Mouse (Mus musculus) gastrocnemius, adult 2 months (tissue): ENCODE data around the gene Fam53a. TPM values are rescaled to one million over a fixed set of nuclear protein-coding genes. Genes with fewer than 3 reads are reported as not detected.

ENCODE experiments used
- DNase-seq: peaks from one replicate; pipeline ENCODE4 v3.0.0; 2022
- H3K27ac ChIP-seq: fragments of 200-600 bp; 2 replicates; pipeline ENCODE4 v1.8.1; 2022; ENCODE audit warnings: mild to moderate bottlenecking
- H3K4me3 ChIP-seq: fragments of 200-600 bp; 2 replicates; pipeline ENCODE4 v1.8.1; 2022; ENCODE audit warnings: mild to moderate bottlenecking, moderate library complexity
- CTCF ChIP-seq: fragments of 200-600 bp; IDR thresholded peaks from 2 replicates; pipeline ENCODE4 v1.8.1; 2022; ENCODE audit warnings: antibody characterized with exemption, mild to moderate bottlenecking, moderate library complexity
- intact Hi-C: fragments of 180-260 bp; cut with DNase I; formaldehyde crosslinking; loops from one replicate; pipeline ENCODE4 v1.15.1; 2025
- total RNA-seq, 2 experiments: library from RNA; stranded (reverse); gene quantifications; 2 replicates each; pipeline ENCODE4 v1.2.3; 2021

The Fam53a gene
- total RNA-seq, 2 experiments from 2014 or later: 59.4 to 68.6 TPM

- intact Hi-C loops: no loop called here
- Histone ChIP-seq H3K27ac (no peak overlapping the region), H3K4me3 (no peak overlapping the region)
- DNase-seq: peak; percentile 30
- TF ChIP-seq CTCF: no peak
Observed at GRCm38 (mm10) chr5:33654424-33654823, 25.0 kb upstream of the Fam53a start.

- TF ChIP-seq CTCF: no peak
- intact Hi-C loops: no loop called here
- peak overlapping the region; percentile 97 for H3K27ac ChIP-seq
- no peak for DNase-seq
- peak overlapping the region; percentile 94 for H3K4me3 ChIP-seq
Observed at GRCm38 (mm10) chr5:33652783-33653173, 23.3 kb upstream of the Fam53a start.

DNA sequence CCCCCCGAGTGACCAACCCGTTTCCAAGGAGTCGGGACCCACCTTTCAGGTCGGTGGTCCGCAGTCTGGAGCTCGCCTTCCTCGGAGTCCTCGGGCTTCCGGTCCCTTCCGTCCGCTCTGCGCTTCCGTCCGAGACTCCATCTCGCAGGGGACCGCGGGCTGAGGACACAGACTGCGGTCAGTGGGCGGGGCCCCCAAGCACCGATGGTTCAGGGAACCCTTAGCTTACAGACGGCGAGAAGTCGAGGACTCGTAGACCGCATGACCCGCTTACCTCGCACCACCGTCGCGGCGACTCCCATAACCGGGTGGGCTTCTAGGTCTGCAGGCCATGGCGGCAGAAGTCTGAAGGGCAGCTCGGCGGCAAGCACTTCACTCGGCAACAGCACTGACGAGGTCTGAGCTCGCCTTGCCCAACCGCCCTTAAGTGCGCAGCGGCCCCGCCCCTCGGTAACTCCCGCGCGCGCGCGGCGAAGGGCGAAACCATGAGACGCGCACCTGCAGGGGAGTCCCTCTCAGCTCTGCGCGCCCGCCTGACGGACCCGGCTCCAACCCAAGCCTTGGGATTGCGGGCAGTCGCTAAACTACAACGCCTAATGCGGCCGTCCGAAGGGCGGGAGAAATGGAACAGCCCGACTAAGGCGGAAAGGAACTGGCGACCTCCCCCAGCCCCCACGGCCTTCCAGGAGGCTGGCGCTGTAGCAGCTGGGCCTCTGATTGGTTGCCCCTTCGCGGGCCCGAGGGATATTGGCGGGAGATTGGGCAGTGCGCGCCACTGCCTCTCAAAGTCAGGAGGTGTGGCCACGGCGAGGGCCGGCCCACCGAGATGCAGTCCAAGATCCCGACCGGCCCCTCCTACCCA lies 22.7 kb upstream of the Fam53a start, which contains the start of gene Slbp:
Gene Slbp, minus strand, starts transcription at position 654 of the 862 bp plus-strand sequence.
- H3K4me3 ChIP-seq: peak within 1 kb of the TSS; percentile 94
- intact Hi-C loops: no loop called here
- H3K27ac ChIP-seq: peak within 1 kb of the TSS; percentile 97
- no peak for TF ChIP-seq CTCF
- DNase-seq: peak; percentile 98

DNA sequence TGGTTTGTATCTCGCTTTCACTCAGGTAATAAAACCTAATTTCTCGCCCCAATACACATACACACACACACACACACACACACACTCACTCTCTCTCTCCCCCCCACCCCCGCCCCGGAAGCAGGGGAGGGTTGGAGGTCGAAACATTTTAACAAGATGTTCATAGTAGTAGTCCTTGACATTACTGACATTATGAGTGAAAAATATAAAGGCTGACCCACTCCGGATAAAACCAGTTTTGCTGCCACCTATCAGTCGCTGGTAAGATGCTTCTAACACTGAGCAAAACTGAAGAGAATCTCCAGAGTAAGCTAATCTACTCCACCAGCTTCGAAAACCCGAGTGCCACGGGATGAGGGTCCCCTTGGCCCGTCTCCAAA lies 22.1 kb upstream of the Fam53a start:
- Histone ChIP-seq H3K27ac (peak overlapping the region; percentile 97), H3K4me3 (peak overlapping the region; percentile 94)
- DNase-seq: no peak
- intact Hi-C loops: no loop called here
- no peak; the same call in 1 of the 2 replicates for TF ChIP-seq CTCF

DNA sequence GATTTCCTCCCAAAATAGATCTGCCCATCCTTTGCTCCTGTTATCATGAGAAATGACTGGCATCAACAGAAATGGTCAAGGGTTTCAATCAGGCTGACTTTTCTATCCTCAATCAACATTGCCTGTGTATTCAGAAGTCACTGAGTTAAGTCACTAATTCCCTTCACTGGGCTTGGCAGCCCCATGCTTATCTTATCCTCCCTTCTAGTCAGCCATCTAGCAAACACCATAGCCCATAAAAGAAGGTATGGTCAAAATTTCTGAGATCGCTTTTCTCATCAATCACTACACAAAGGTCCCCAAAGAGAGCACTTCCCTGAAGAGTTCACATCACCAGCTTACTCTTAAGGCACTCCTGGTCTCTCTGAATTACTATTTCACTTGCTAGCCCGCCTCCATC lies 21.6 kb upstream of the Fam53a start:
- intact Hi-C loops: no loop called here
- DNase-seq: no peak
- no peak for TF ChIP-seq CTCF
- H3K4me3 ChIP-seq: peak overlapping the region; percentile 94
- peak overlapping the region; percentile 97 for H3K27ac ChIP-seq

DNA sequence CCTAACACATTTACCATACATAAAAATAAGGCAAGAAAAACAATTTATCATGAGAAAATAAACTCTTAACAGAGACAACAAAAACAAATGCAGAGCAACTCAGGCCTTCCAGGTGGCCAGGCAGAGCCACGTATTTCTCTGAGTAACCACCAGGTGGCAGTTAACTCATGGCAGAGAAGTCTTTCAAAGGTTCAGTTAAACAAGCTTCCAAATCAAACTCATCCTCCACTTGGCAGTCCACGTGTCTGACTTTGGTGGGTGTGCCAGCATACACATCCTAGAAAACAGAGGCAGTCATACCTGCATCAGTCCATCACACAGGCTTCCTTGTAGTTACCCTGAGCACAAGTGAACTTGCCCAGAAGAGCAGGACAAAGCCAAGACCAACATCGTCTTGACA lies 11.2 kb upstream of the Fam53a start:
- DNase-seq: peak; percentile 58
- intact Hi-C loops: no loop called here
- peak; percentile 89 for TF ChIP-seq CTCF
- Histone ChIP-seq H3K27ac (peak overlapping the region; percentile 9), H3K4me3 (no peak overlapping the region)

GRCm38 (mm10) chr5:33638826-33639225 lies 9.4 kb upstream of the Fam53a start:
- intact Hi-C loops: no loop called here
- TF ChIP-seq CTCF: no peak
- Histone ChIP-seq H3K27ac (peak overlapping the region; percentile 78), H3K4me3 (no peak overlapping the region)
- DNase-seq: no peak

- TF ChIP-seq CTCF: no peak
- intact Hi-C loops: no loop called here
- H3K27ac ChIP-seq: peak overlapping the region; percentile 78
- H3K4me3 ChIP-seq: no peak overlapping the region
- peak; percentile 28 for DNase-seq
Observed at GRCm38 (mm10) chr5:33637606-33638350, 8.3 kb upstream of the Fam53a start.

GRCm38 (mm10) chr5:33635361-33635760 lies 5.9 kb upstream of the Fam53a start:
- intact Hi-C loops: no loop called here
- H3K4me3 ChIP-seq: no peak overlapping the region
- TF ChIP-seq CTCF: no peak
- no peak for DNase-seq
- no peak overlapping the region for H3K27ac ChIP-seq

GRCm38 (mm10) chr5:33632526-33632925 lies 3.1 kb upstream of the Fam53a start:
- Histone ChIP-seq H3K27ac (peak overlapping the region; percentile 97), H3K4me3 (no peak overlapping the region)
- intact Hi-C loops: no loop called here
- no peak for TF ChIP-seq CTCF
- peak; percentile 69 for DNase-seq

DNA sequence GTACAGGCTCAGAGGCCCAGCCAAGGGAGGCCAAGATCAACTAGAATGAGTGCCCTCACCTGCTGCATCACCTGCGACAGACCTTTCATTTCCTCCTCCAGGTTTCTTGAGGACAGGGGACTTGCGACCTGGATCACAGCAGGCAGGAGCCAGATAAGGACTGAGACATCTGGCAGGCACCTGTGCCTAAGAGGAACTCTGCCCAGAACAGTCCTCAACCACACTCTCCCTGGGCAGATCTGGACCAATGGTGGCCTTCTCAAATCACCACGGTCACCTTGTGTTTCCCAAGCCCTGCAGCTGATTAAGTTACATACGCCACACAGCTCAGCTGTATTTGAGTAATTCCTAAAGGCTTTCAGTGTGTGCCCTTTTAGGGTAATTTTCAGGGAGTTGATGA lies 1.2 kb upstream of the Fam53a start:
- Histone ChIP-seq H3K4me3 (peak overlapping the region; percentile 97), H3K27ac (peak overlapping the region; percentile 97)
- peak; percentile 85 for DNase-seq
- intact Hi-C loops: no loop called here
- no peak for TF ChIP-seq CTCF

DNA sequence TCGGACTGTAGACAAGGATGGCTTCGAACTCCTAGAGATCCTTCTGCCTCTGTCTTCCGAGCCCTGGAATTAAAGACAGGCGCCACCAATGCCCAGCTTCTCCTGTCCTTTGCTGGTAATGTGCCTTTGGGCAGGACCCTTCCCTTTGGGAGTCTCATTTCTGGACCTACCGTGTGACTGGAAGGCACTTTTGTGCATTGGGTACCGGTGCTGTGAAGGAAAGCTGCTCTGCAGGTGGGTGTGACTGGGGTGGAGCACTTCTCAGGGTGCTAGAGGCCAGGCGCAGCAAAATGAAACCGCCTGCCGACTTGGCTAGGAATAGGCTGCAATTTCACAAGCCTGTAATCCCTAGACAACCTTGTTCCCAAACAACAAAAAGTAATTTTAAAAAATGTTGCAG lies 626 bp upstream of the Fam53a start:
- peak; percentile 80 for DNase-seq
- no peak for TF ChIP-seq CTCF
- intact Hi-C loops: no loop called here

DNA sequence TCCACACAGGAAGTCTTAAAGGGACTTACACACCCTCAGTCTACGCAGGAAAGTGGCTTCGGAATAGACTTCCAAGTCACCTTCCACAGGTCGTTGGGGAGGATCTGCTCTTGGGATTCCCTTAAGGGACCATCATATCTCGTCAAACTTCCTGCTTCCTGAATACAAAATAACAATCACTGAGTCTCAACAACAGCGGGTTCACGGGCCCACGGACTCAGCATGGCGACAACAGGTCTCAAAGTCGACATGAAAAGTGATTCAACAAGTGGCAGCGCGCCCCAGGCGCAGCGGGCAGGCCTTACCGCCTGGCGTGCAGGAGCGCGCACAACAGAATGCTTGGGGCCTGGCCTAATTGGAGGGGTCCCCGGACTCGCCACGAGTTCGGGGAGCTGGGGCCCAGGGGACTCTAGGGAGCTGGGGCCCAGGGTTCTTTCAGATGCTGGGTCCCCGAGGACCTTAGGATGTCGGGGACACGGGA lies 575 bp downstream of the Fam53a start:
- peak overlapping the region; percentile 97 for H3K27ac ChIP-seq
- H3K4me3 ChIP-seq: peak overlapping the region; percentile 97
- intact Hi-C loops: loop anchor here (10.0 kb wide), 1 partner anchor 764 kb away; the partner anchor contains the start of gene Depdc5
- no peak for TF ChIP-seq CTCF
- DNase-seq: peak; percentile 80

More for the DNA sequence above, 626 bp upstream of the Fam53a start:
- H3K27ac ChIP-seq: peak overlapping the region; percentile 97
- peak overlapping the region; percentile 97 for H3K4me3 ChIP-seq
